Mouse (Mus musculus): ENCODE data around the gene Dab1.

The Dab1 gene

DNA sequence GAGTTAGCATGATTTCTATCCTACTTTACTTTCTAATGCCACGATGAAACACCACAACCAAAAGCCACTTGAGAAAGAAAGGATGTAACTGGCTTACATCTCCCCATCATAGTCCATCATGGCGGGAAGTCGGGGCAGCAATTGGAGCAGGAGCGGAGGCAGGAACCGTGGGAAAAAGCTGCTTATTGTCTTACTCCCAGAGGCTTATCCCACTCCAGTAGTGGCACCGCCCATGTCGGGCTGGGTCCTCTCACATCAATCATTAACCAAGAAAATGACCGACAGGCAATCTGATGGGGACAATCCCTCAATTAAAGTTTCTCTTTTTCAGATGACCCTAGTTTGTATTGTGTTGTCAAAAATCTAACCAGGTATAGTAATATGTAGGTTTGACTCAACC is 893.4 kb downstream of the Dab1 start:
- no peak for DNase-seq (ENCODE audit: low spot score in 2 of 2)

DNA sequence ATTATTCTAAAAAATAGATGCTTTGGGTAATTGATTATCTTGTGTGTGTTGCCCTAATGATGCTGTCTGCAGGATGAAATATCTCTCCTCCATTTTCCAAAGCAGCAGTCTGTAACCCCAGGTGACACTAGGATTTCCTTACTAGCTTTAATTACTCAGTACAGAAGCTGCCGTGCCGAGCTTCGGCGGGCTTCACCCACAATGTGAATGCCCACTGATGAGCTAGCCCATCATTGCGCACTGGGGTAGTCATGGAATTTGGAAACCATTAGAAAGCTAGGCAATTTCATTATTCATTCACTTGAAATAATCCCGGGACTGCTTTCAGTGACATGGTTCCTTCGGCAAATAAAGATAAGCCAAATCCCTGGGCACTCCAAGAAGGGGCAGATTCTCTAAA is 894.5 kb downstream of the Dab1 start:
- no peak for DNase-seq (ENCODE audit: low spot score in 2 of 2)

DNA sequence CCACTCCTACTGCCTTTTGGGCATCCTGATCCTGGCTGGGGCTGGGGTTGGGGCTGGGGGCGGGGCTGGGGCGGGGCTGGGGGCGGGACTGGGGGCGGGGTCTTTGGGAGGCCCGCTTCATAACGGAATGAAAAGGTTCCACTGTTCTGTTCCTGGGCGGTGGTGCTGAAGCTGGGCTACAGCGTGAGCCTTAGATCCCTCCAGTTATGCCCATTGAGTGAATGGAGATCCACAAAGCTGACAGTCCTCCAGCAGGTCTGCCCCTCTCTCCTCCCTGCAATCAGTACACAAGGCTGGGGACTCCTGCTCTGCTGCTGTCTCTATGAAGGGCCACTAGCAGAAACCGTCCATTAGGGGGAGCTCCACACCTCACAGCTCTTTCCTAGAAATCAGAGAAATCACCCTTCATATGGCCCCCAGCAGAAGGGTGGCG is 895.4 kb downstream of the Dab1 start:
- no peak for DNase-seq (ENCODE audit: low spot score in 2 of 2)

DNA sequence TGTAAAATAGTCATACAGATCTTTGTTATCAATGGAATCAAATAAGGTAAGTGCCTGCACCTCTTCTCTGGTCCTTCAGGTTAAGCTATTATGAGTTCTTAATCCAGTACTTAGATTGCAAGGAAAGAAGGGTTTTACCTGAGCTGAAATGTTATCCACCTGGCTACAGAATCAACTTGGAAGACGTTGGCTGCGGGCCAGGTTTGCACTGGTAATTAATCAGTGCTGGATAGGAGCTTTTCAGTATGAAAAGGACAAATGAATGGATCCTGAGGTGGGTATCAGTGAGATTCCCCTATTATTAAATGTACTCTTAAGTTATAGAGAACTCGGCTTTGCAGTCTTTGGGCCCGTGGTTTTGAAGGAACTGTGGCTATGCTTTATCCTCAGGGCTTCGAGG is 896.5 kb downstream of the Dab1 start:
- no peak for DNase-seq (ENCODE audit: low spot score in 2 of 2)

DNA sequence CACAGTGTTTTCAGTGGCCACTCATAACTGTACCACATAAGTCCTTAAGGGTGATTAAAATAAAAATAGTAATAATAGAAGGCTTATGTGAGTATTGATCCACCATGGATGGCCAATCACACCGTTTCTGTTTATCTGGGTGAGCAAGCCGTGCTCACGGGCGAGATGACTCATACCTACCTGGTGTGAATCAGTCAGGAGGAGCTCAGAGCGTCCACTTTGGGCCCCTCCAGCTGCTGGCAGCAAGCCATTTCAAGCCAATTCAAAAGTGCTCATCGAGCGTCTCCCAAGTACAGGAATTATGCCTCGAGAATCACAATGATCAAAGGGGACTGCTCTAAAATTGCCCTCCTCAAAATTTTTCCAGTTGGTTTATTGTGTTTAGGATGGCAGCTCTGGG is 903.2 kb downstream of the Dab1 start:
- no peak for DNase-seq (ENCODE audit: low spot score in 2 of 2)

DNA sequence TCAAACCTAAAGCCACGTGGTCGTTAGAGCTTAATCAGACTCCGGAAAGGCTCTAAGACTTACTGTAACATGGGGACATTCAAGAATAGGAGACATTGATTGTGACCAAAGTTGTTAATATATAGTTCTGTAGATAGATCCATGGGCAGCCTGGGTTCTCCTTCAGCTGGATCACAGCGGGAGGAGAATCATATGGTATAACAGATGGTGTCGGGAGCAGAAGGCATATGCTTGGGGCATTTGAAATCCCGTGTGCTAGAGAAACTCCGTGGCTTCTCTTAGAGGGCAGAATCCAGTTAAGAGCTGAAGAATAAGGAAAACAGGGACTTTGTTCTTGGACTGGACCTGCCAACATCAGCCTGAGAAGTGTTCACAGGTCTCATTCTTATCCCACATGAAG is 904.6 kb downstream of the Dab1 start:
- DNase-seq (ENCODE audit: low spot score in 2 of 2) = no peak

DNA sequence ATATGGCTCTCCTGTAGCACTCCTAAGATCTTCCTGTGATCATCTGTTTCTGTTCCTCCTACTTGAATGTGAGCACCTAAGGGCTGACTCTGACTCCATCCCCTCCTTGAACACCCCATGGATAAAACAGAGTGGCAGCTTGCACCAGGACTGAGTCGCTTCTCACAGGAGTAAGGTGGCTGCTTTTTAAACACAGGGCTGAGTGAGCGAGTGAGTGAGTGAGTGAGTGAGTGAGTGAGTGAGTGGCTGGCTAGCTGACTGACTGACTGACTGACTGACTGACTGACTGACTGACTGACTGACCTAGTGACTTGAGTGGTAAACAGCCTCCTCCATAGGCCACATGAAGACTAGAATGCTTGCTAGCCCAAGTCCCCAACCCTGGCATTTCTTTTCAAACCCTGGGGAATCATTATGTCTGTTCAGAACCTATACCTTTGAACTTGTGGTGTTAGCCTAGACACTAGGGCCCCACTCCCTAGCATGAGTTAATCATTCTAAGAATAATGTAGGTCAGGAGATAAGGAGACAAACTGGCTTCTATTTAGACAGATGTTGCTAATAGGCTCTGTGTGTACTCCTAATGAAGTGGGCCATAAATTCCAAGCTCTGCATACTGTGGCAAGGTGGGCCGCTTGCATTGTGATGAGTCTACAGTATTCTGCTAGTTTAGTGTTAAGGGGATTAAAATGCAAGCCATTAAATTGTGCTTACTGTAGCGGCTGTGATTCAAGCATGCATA is 910.9 kb downstream of the Dab1 start:
- no peak for DNase-seq (ENCODE audit: low spot score in 2 of 2)

DNA sequence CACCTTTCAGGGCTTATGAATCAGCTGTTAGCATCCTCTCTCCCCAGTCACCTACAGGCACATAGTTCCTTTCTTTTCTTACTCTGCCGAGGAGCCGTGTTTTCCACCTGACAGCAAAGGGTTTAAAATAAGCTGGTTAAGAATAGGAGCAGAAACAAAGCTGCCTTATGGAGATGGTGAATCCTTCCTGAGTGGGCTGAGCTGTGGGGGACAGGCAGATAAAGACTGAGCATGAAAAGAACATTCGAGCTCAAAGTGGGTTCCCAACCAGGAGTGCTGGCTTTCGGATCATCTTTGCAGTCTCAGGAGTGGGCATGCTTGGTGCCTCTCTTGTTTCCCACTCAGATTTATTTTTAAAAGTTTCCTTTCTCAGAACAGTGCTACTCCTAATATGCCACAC is 913.7 kb downstream of the Dab1 start:
- DNase-seq (ENCODE audit: low spot score in 2 of 2) = peak in 1 of 2 experiments; percentile 31

DNA sequence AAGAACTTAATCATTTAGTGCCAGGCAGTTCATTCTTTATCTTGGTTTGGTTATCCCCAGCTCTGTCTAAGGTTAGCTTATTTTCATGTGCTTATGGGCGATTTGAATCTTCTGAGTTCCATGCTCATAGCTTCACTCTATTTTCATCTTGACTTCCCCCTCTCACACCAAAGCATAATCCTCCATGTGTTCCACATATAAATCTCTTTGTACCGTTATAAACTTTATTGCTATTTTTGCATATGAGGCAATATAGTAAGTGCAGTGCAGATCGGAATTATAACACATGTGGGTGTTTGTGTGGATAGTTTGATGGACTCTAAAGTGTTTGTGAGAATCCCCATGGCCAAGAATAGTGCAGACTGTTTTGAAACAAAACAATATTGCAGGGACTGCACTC is 919.3 kb downstream of the Dab1 start:
- DNase-seq (ENCODE audit: low spot score in 2 of 2) = no peak

DNA sequence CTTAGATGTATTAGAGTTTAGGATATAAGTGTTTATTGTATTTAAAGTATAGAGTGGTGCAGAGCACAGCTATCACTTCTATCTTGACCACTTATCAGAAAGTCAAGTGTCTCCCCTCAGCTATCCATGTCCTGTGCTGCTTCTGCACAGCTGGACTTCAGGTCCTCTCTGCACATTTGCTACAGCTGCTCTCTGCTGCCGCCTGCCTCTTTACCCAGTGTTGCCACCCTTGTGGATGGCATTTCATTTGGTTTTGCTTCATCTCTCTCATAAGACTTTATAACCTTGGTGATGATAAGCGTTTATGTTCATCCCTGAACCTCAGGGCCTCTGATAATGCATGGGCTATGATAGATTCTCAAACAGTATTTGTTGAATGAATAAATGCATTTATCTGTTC is 919.9 kb downstream of the Dab1 start:
- no peak for DNase-seq (ENCODE audit: low spot score in 2 of 2)

DNA sequence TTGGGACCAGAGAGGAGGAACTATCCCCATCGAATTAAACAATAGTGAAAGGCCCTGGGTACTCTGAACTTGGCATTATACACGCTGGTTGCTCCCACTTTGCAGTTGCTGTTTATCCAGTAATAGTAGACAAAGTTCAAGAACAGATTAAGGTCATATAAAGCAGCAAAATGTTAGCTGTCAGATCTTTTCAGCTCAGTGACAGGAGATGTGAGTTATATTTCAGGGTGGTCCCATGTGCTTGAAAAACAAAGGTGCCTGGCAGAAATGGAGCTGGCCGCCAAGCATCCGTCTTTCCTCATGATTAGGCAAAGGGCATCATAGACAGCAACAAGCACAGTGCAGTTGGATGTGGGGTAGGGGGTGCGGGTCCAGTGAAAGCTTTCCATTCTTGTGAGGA is 927.9 kb downstream of the Dab1 start:
- DNase-seq (ENCODE audit: low spot score in 2 of 2) = no peak

DNA sequence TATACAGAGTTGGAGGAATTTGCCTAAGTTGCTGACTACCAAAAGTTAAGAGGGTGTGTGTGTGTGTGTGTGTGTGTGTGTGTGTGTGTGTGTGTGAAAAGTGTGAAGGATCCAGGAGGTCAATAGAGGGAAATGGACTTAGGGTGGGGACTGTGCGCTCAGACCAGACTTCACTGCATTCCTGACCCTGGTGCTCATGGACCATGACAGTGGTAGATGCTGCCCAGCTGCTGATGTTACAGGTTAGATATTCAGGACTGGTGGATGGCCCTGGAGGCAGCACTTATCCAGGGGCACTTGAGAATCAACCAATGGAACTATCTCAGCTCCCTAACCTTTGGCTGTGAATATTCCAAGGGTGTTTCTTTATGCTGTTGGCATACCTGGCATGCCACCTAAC is 929.1 kb downstream of the Dab1 start:
- DNase-seq (ENCODE audit: low spot score in 2 of 2) = no peak

DNA sequence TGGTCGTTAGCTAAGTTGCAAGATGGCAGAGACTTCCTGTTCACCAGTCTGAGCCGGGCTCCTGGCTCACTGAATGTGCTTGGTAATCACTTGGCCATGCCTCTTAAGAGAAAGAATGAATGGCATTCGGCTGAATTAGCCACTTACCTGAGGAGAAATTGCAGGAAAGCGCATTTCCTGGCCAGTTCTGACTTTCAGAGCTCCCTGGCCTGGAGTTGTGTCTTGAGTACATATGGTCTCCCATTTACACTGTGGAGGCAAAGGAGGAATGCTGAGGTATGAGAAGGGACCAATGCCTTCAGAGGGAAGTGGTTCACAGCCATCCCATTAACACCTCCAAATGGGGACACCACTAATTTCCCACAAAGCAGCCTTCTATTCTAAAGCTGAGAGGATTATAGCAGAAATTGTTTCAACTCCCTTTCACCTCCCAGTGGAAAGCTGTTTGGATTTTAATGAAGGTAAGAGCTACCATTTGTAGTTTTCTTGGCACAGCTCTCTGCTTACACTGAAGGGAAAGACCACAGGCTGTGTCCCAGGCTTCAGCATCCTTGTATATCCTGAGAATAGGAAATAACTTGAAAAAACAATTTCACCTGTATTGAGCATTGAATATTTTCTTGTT is 931.5 kb downstream of the Dab1 start:
- DNase-seq (ENCODE audit: low spot score in 2 of 2) = no peak

DNA sequence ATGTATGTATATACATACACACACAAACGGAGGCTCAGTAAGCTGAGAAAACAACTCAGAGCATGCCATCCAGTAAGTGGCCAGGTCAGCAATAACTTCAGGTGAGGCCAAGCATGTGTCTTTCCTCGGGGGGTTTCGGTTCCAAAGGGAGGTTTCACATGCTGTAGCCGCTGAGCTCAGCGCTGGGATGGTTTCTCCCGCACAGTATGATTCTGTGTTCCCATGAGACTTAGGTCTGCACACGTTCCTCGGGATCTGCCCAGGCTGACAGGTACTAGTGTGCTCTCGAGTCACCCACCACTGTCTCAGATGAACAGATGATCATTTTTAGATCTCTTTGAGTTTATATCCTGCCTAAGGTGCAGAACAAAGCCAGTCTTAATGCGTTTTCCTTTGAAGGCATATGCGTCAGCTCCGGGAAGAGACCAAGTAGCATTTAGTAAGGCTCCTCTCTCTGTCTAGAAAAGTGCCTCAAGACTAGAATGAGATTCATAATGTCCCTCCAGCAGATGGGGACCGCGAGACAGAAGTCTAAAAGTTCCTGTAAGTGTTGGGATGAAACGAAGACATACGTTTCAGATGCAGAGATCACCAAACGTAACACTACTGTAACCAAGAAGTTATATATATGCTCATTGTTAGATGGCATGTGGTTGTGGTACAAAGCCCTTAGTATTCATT is 932.4 kb downstream of the Dab1 start:
- DNase-seq (ENCODE audit: low spot score in 2 of 2) = no peak

DNA sequence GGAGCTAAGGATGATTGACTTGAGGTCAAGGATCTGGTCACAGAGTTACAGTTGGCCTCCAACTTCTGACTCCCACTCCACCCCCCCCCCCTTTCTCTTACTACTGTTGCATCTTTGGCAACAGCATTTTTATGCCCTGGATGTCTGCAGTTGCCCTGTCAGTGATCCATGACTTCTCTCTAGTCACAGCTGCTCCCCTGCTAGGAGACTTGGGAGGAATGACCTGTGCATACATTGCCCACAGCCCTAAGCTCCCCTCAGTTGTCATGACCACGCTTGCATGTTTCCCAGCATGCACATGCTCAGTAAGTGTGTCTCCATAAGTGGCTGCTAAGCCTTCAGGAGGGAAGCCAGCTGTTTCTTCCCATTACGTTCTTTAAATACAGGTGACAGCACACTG is 936.2 kb downstream of the Dab1 start:
- no peak for DNase-seq (ENCODE audit: low spot score in 2 of 2)

DNA sequence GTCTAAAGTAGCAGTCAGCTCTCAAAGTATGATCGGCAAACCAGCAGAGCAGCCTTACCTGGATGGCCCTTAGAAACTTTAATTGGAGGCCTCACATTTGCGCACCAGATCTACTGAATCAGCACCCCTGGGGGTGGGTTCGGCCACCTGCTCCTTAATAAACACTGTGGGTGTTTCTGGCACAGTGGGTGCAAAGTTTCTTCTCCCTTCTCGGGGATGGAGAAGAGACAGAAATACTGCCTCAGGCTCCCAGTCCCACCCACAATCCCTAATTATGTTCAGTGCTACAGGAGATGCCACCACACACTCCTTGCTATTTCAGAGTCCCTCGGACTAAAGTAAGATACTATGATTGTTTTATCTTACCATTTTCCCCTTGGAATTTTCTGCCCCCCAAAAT is 944.4 kb downstream of the Dab1 start:
- DNase-seq (ENCODE audit: low spot score in 2 of 2) = no peak

DNA sequence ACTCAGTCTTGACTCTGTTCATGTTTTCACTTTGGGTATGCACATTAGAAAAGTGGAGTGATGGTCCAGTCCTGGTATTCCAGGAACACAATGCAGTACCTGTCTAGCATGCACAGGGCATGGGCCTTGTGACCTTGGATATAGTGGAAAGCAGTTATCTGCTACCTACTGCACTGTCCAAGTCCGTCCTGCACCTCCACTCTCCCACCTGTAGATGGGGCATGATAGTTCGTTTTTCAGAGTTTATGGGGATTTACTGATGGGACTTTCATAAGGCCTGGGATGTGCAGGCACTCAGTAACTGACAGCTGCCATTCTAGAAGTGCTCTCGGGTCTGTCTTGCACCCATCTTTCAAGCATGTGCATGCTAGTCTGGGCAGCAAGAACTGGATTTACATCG is 951.4 kb downstream of the Dab1 start:
- no peak for DNase-seq (ENCODE audit: low spot score in 2 of 2)

DNA sequence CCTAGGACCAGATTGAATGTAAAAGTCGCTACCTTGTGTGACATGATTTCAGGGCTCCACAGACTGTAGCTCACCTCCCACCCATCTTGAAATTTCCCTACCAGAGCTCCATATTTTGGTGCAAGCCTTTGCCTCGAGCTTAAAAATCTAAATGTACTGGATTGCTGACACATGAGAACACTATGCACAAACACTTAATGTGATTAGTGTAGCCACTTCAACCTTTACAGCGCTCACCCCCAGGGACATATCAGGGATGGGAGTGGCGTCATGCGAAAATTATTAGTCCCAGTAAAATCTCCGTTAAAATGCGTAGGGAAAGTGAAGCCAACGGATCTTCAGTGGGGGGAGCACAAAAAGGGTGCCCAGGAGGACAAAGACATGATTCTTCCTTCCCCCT is 953.3 kb downstream of the Dab1 start:
- DNase-seq (ENCODE audit: low spot score in 2 of 2) = no peak

DNA sequence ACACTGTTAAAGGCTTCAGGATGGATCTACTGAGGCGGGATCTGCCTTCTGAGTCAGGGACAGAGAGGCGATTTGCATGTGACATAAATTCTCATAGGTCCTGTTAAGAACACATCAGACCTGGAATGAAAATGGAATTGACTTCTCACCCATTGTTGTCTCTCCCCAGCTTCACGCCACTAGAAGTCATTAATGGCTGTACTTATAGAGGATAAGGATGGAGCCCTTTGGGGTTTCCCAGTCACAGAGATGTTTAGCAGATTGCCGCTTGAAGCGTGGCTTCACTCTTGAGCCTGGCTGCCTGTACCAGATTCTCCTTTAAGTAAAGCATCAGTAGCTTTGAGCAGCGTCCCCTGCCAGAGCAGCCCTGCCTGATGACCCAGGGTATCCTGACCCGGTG is 954.3 kb downstream of the Dab1 start:
- DNase-seq (ENCODE audit: low spot score in 2 of 2) = no peak

DNA sequence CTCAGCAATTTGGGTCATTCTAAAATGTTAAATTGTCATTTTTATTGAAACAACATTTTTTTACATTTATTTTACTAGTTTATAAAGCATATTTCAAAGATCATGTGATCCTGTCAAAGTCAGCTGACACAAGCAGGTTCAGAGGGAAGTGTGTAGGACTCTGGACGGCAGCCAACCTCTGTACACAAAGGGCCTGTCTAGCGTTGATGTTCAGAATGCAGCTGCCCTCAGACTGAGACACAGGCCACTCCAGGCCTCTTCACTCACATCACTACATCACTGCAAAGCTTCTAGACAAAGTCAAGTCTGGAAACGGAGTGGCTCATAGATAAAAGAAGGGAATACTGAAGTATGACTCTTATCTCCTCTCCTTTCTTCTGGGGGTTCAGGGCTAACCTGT is 959.2 kb downstream of the Dab1 start:
- no peak for DNase-seq (ENCODE audit: low spot score in 2 of 2)

DNA sequence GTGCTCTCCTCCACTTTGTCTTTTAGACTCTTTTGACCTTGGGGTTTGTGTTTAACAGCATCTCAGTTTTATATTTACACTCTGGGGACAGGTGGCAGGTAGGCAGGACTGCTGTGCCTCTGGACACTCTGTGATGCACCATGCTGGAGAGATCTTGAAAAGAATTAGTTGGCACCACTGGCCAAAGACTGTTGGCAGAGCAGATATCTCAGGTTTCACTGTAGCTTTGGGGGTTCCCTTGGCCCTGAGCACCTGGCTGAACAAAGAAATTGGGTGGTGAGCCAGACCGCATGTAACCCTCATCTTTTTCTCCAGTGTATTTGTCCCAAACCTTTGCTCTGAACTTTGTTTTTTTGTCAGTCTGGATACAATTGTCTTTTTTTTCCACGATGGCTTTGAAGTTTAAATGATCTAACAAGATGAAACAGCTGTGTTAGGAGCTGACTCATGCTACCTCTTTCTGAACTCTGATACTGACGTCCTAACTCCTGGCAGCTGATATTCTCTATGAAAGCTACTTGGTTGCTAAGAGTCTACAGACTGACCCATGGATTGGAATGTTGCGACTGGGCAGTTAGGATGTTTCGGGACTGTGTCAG is 960.9 kb downstream of the Dab1 start:
- no peak for DNase-seq (ENCODE audit: low spot score in 2 of 2)

DNA sequence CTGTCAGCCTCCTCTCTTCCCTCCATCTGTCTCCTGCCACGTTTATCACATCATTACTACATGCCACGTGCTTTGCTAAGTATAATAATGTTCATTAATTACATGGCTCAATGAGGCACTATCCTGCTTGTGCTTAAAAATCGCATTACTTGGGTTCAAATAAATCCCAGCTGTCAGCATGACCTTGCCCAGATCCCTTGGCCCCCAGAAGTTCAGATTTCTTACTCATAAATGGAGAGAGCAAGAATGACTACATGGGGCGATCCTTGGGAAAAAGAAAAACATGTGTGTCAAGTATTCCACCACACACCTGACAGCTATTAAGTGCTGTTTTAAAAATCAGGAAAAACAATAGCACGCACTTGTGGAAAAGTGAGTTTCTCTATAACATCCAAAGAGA is 963.6 kb downstream of the Dab1 start:
- no peak for DNase-seq (ENCODE audit: low spot score in 2 of 2)

DNA sequence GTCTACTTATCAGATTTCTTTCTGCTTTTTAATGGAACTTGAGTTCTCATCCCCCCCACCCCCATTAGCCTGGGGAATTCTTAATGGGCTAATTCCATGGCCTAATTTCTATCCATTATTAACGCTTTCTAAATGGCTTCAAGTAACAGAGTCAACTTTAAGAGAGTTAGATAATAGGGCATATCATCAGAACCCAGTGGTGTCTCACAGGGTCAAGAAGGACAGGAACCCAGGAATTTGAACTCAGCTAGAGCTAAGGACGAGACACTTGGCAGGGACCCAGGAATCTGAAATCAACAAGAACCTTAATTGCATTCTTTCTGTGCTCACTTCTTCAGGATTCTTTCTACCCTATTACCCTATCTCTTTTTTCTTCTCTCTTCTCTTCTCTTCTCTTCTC is 968.7 kb downstream of the Dab1 start:
- DNase-seq (ENCODE audit: low spot score in 2 of 2) = no peak
